10 mouse cellular contexts compared by ENCODE assay signal in genomic region chr4:126977467-126977866, GRCm38 (mm10). TPM values are rescaled to one million over a fixed set of nuclear protein-coding genes. Genes with fewer than 3 reads are reported as not detected.
DNase-seq lines count a peak whose midpoint lies in the region; ATAC-seq and TF ChIP-seq lines count a peak whose summit lies in the region.
"Had no signal": no experiment of that assay in that cellular context is flagged by ENCODE, and none has a peak within 500 bp of the region (broad histone marks: within the 10 kb centered on the region; RNA-seq: fewer than 3 reads in every experiment).

No protein-coding gene starts in this region.

- no peaks in the 10 kb centered on the region for H3K4me1 ChIP-seq in heart, embryonic 10.5 days
- no peaks in the 10 kb centered on the region for H3K4me1 ChIP-seq in lung, postnatal 0 days (ENCODE audit: insufficient read depth, low read depth, low read length)
- no peaks in the 10 kb centered on the region for H3K4me1 ChIP-seq in midbrain, embryonic 11.5 days (ENCODE audit: control insufficient read depth, insufficient read depth, low read length)
- H3K4me1 ChIP-seq: heart, embryonic 15.5 days had no signal

- peak; percentile 51 for DNase-seq in heart, adult 11 months
- no peak for DNase-seq in heart, embryonic 10.5 days (ENCODE audit: low spot score)
- DNase-seq in right cerebral cortex, postnatal 4 days: peak; percentile 16
- DNase-seq in right cerebral cortex, adult 18-20 months: no peak
- peak; percentile 31 to 43 for DNase-seq in cerebellum, postnatal 36 days
- peak; percentile 32 for DNase-seq in lung, postnatal 0 days (ENCODE audit: low spot score)
- no peak for DNase-seq in midbrain, embryonic 11.5 days (ENCODE audit: low spot score, missing footprints)
- DNase-seq in ovary, postnatal 14 days (ENCODE audit: low spot score): no peak

- H3K4me3 ChIP-seq in heart, embryonic 10.5 days: no peak overlapping the region
- H3K4me3 ChIP-seq in lung, postnatal 0 days (ENCODE audit: low read depth, low read length): no peak overlapping the region
- no peak overlapping the region for H3K4me3 ChIP-seq in midbrain, embryonic 11.5 days (ENCODE audit: low read depth, low read length)
- H3K4me3 ChIP-seq: heart, embryonic 15.5 days had no signal

- no peaks in the 10 kb centered on the region for H3K36me3 ChIP-seq in heart, embryonic 10.5 days
- no peaks in the 10 kb centered on the region for H3K36me3 ChIP-seq in lung, postnatal 0 days (ENCODE audit: insufficient read depth, low read length)
- no peaks in the 10 kb centered on the region for H3K36me3 ChIP-seq in midbrain, embryonic 11.5 days (ENCODE audit: control insufficient read depth, insufficient read depth, low read length)
- H3K36me3 ChIP-seq: heart, embryonic 15.5 days had no signal

- H3K9me3 ChIP-seq in heart, embryonic 10.5 days: no peaks in the 10 kb centered on the region
- H3K9me3 ChIP-seq in lung, postnatal 0 days (ENCODE audit: low read length): no peaks in the 10 kb centered on the region
- no peaks in the 10 kb centered on the region; the same call in 1 of the 2 replicates for H3K9me3 ChIP-seq in midbrain, embryonic 11.5 days (ENCODE audit: control insufficient read depth, low read length)
- H3K9me3 ChIP-seq: heart, embryonic 15.5 days had no signal

- no peak overlapping the region for H3K4me2 ChIP-seq in lung, postnatal 0 days (replicated peaks; ENCODE audit: low read depth, low read length)
- H3K4me2 ChIP-seq in midbrain, embryonic 11.5 days: no peak overlapping the region
- H3K4me2 ChIP-seq: heart, embryonic 15.5 days had no signal

- ATAC-seq in lung, postnatal 0 days: no peak
- no peak for ATAC-seq in midbrain, embryonic 11.5 days (ENCODE audit: low FRiP score)

- H3K9ac ChIP-seq in lung, postnatal 0 days (replicated peaks; ENCODE audit: low read depth): no peak overlapping the region
- no peak overlapping the region for H3K9ac ChIP-seq in midbrain, embryonic 11.5 days (ENCODE audit: low read length)
- H3K9ac ChIP-seq: heart, embryonic 15.5 days had no signal

- H3K27ac ChIP-seq in heart, embryonic 10.5 days: no peak overlapping the region
- no peak overlapping the region for H3K27ac ChIP-seq in lung, postnatal 0 days (ENCODE audit: low read length)
- H3K27ac ChIP-seq in midbrain, embryonic 11.5 days (ENCODE audit: low read depth, low read length): no peak overlapping the region
- H3K27ac ChIP-seq: heart, embryonic 15.5 days; macrophage had no signal

- TF ChIP-seq CTCF in lung, postnatal 0 days (IDR thresholded peaks at IDR 0.05): peak; percentile 63

- TF ChIP-seq EP300 in lung, postnatal 0 days (IDR thresholded peaks at IDR 0.05): no peak

- H3K27me3 ChIP-seq in heart, embryonic 10.5 days (ENCODE audit: insufficient read depth, poor library complexity, severe bottlenecking): no peaks in the 10 kb centered on the region
- no peaks in the 10 kb centered on the region for H3K27me3 ChIP-seq in lung, postnatal 0 days (replicated peaks; ENCODE audit: insufficient read depth, low read length)
- H3K27me3 ChIP-seq in midbrain, embryonic 11.5 days (ENCODE audit: control insufficient read depth, insufficient read depth, low read length): no peaks in the 10 kb centered on the region
- H3K27me3 ChIP-seq: heart, embryonic 15.5 days had no signal

RNA-seq across cellular contexts. Expression of gene Zmym4, which starts 9.5 kb away (rescaled TPM):
- polyA plus RNA-seq in heart, embryonic 10.5 days (2016; fragmentation: Nextera tagmentation; extraction: Ambion mirVana): 14.9 and 16.3 TPM in 2 replicates
- polyA plus RNA-seq in lung, postnatal 0 days (2015; fragmentation: Nextera tagmentation; extraction: Ambion mirVana): 8.6 and 11.7 TPM in 2 replicates
- polyA plus RNA-seq in midbrain, embryonic 11.5 days (2014; fragmentation: Nextera tagmentation; extraction: Ambion mirVana): 29.8 and 31.6 TPM in 2 replicates

RNA-seq across cellular contexts. Expression of gene Sfpq, which starts 43.7 kb away (rescaled TPM):
- 49.1 and 75.9 TPM in 2 replicates for polyA plus RNA-seq in heart, embryonic 10.5 days (2016; fragmentation: Nextera tagmentation; extraction: Ambion mirVana)
- polyA plus RNA-seq in lung, postnatal 0 days (2015; fragmentation: Nextera tagmentation; extraction: Ambion mirVana): 51.1 and 63.3 TPM in 2 replicates
- 160 and 165 TPM in 2 replicates for polyA plus RNA-seq in midbrain, embryonic 11.5 days (2014; fragmentation: Nextera tagmentation; extraction: Ambion mirVana)

Comparison
In these comparisons a context has a peak if more than half of its experiments do, and no peak if none do; other contexts are left out.
1. DNase-seq: peak in heart, adult 11 months (single experiment), right cerebral cortex, postnatal 4 days (single experiment), cerebellum, postnatal 36 days (2 of 2) and lung, postnatal 0 days (single experiment); none in heart, embryonic 10.5 days (single experiment), right cerebral cortex, adult 18-20 months (single experiment), midbrain, embryonic 11.5 days (single experiment) and ovary, postnatal 14 days (single experiment).